Mouse (Mus musculus) limb, embryonic 10.5 days (tissue): ENCODE results near the gene Clstn1. TPM values are rescaled to one million over a fixed set of nuclear protein-coding genes. Genes with fewer than 3 reads are reported as not detected.
A peak's percentile ranks its signal among the peaks of the same experiment; 100 is the strongest.
"Not testable (repeated sequence)": the region's sequence is repeated elsewhere in the genome, so short reads cannot be mapped to it uniquely, and the experiment has no call there.

Source experiments
- DNase-seq: peaks from one replicate; pipeline ENCODE4 v3.0.0-alpha.2; 2017; ENCODE audit warnings: low spot score
- H3K27ac ChIP-seq: fragments of 300-500 bp; sonication (generic); 2 replicates; pipeline ENCODE4 v1.5.1; 2016; ENCODE audit warnings: mild to moderate bottlenecking
- H3K27me3 ChIP-seq: fragments of 300-500 bp; sonication (generic); 2 replicates; pipeline ENCODE4 v1.6.1; 2016; ENCODE audit warnings: low read depth, mild to moderate bottlenecking; ENCODE audit not compliant: poor library complexity, severe bottlenecking
- H3K36me3 ChIP-seq: fragments of 300-500 bp; sonication (generic); 2 replicates; pipeline ENCODE4 v1.6.1; 2016; ENCODE audit warnings: mild to moderate bottlenecking, moderate library complexity
- H3K4me1 ChIP-seq: fragments of 300-500 bp; sonication (generic); 2 replicates; pipeline ENCODE4 v1.6.1; 2016
- H3K4me3 ChIP-seq: fragments of 300-500 bp; sonication (generic); 2 replicates; pipeline ENCODE4 v1.5.1; 2016; ENCODE audit warnings: mild to moderate bottlenecking, moderate library complexity
- H3K9me3 ChIP-seq: fragments of 300-500 bp; sonication (generic); replicated peaks from 2 replicates; pipeline ENCODE4 v1.6.1; 2016; ENCODE audit warnings: mild to moderate bottlenecking
- WGBS: fragments of 180-500 bp; shearing (Covaris S2); methylation state at CpG from one replicate; pipeline ENCODE4 v1.1.7; 2016; 5-methylcytosine and 5-hydroxymethylcytosine counted together
- polyA plus RNA-seq: library from polyadenylated mRNA; unstranded; fragments of >200 nt; fragmentation: Nextera tagmentation; extraction: Ambion mirVana; gene quantifications from 2 replicates; pipeline ENCODE4 v1.2.1, GENCODE M21; 2016

Clstn1 gene
- polyA plus RNA-seq, 1 experiment from 2014 or later, result 41.2 TPM

GRCm38 (mm10) chr4:149609256-149610025 is 23.2 kb downstream of the Clstn1 start:
- H3K9me3 ChIP-seq, result no peaks in the 10 kb centered on the region
- H3K27ac ChIP-seq, result no peak overlapping the region
- H3K27me3 ChIP-seq, result no peaks in the 10 kb centered on the region
- peaks cover 39% of the 10 kb centered on the region for H3K4me1 ChIP-seq
- WGBS, result 78% methylated on average over 8 of the region's 8 CpGs
- no peak overlapping the region for H3K4me3 ChIP-seq
- DNase-seq, result no peak
- peaks cover 2% of the 10 kb centered on the region for H3K36me3 ChIP-seq

- Histone ChIP-seq H3K27ac (no peak overlapping the region), H3K9me3 (no peaks in the 10 kb centered on the region), H3K4me3 (no peak overlapping the region), H3K4me1 (peaks cover 33% of the 10 kb centered on the region), H3K27me3 (no peaks in the 10 kb centered on the region), H3K36me3 (peaks cover 20% of the 10 kb centered on the region)
- 56% methylated on average over 10 of the region's 10 CpGs for WGBS
- DNase-seq, result peak; percentile 73
These were observed 25.2 kb downstream of the Clstn1 start for GRCm38 (mm10) chr4:149611376-149612044.

- 81% methylated on average over 6 of the region's 6 CpGs for WGBS
- not testable (repeated sequence) for H3K4me3 ChIP-seq, H3K9me3 ChIP-seq, H3K27ac ChIP-seq, DNase-seq, H3K27me3 ChIP-seq
- Histone ChIP-seq H3K4me1 (peaks cover 14% of the 10 kb centered on the region), H3K36me3 (peaks cover 20% of the 10 kb centered on the region)
These were observed 27.2 kb downstream of the Clstn1 start for GRCm38 (mm10) chr4:149613497-149613896.

GRCm38 (mm10) chr4:149614869-149615268 is 28.6 kb downstream of the Clstn1 start:
- DNase-seq, result no peak
- Histone ChIP-seq H3K4me1 (peaks cover 8% of the 10 kb centered on the region; the same call in 1 of the 2 replicates), H3K36me3 (peaks cover 25% of the 10 kb centered on the region), H3K9me3 (no peaks in the 10 kb centered on the region), H3K27me3 (no peaks in the 10 kb centered on the region), H3K4me3 (no peak overlapping the region), H3K27ac (no peak overlapping the region)
- over 99% methylated on average over 3 of the region's 3 CpGs for WGBS

- not testable (repeated sequence) for H3K27ac ChIP-seq
These were observed 30.7 kb downstream of the Clstn1 start for GRCm38 (mm10) chr4:149616999-149617398.

DNA sequence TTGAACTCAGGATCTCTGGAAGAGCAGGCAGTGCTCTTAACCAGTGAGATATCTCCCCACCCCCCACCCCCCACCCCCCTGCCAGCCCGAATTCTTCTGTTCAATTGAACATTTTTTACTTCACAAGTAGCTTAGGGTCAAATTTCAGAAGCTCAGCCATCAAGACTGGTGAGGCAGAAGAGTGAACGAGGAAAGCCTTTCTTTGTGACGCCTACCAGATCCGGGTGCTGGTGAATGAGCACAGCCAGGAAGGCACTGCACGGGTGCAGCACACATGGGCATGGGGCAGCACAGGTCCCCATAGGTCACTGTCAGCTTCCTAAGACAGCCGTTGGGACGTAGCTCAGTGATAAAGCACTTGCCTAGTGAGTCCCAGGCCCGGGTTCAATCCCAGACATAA is 33.7 kb downstream of the Clstn1 start:
- Histone ChIP-seq H3K36me3 (peaks cover 27% of the 10 kb centered on the region), H3K4me3 (no peak overlapping the region), H3K27ac (no peak overlapping the region), H3K4me1 (peaks cover 4% of the 10 kb centered on the region; the same call in 1 of the 2 replicates), H3K27me3 (no peaks in the 10 kb centered on the region), H3K9me3 (no peaks in the 10 kb centered on the region)
- 41% methylated on average over 8 of the region's 8 CpGs for WGBS
- no peak for DNase-seq

More at GRCm38 (mm10) chr4:149616999-149617398, 30.7 kb downstream of the Clstn1 start:
- H3K4me3 ChIP-seq, H3K27me3 ChIP-seq, DNase-seq, H3K9me3 ChIP-seq: not testable (repeated sequence)
- Histone ChIP-seq H3K4me1 (peaks cover 11% of the 10 kb centered on the region; the same call in 1 of the 2 replicates), H3K36me3 (peaks cover 25% of the 10 kb centered on the region)
- WGBS, result 82% methylated on average over 3 of the region's 3 CpGs

DNA sequence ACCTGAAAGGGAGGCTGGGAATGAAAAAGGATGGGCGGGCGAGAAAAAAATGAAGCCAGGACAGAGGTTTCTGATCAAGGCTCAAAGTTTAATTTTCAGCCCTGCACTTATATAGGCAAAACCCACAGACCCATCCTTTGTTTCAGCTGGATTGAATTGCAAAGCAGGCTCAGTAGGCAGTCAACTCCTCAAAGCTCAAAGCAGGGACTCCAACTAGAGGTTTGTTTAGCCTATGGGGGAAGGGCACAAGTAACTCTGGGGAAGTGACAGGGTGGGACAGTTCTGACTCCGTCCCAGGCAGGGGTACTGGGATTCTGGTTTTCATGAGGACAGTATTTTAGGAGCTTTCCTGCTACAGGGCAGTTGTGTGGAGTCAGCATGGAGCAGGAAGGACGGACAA is 35.0 kb downstream of the Clstn1 start:
- Histone ChIP-seq H3K9me3 (no peaks in the 10 kb centered on the region), H3K36me3 (peaks cover 14% of the 10 kb centered on the region), H3K27ac (no peak overlapping the region), H3K4me3 (no peak overlapping the region), H3K27me3 (no peaks in the 10 kb centered on the region), H3K4me1 (peaks cover 4% of the 10 kb centered on the region; the same call in 1 of the 2 replicates)
- WGBS, result 65% methylated on average over 4 of the region's 4 CpGs
- DNase-seq, result no peak

DNA sequence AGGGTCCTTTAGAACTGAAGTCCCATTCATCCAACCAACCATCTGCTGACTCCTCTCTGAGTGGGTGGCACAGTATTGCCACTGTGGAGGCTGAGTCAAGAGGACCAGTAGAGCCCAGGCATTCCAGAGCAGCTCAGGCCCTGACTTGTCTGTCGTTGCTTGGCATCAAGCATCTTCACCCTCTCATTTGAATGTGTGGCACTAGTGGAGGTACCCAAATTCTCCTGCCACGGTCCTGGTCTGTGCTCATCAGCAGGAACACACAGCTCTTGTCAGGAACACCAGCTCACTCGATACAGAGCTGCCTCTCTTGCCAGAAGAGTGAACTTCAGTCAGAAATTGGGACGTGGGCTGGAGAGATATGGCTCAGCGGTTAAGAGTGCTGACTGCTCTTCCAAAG is 37.4 kb downstream of the Clstn1 start:
- H3K27me3 ChIP-seq, result no peaks in the 10 kb centered on the region
- no peak overlapping the region for H3K27ac ChIP-seq
- peaks cover 25% of the 10 kb centered on the region for H3K36me3 ChIP-seq
- no peaks in the 10 kb centered on the region for H3K9me3 ChIP-seq
- no peak overlapping the region for H3K4me3 ChIP-seq
- 90% methylated on average over 5 of the region's 5 CpGs for WGBS
- no peak for DNase-seq
- peaks cover 4% of the 10 kb centered on the region; the same call in 1 of the 2 replicates for H3K4me1 ChIP-seq

DNA sequence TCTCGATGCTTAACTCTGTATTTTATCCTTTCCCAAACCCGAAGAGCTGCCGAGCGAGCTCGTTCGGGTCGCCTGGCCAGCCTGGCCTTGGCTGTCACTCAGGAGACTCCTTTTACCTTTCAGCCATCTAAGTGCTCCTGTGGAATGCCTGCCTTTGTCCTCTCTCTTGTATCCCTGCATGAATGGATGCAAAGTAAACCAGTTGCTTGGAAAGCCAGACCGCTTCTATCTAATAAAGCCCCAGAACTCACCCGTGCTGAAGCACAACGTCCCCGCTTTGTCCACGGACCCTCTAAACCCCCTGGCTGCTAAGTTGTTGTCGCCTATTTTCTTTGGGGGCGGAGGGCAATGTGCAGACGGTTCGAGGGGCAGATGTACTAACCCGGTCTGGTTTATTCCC is 40.5 kb downstream of the Clstn1 start:
- no peak for DNase-seq
- WGBS, result 91% methylated on average over 17 of the region's 17 CpGs
- Histone ChIP-seq H3K4me3 (no peak overlapping the region), H3K27me3 (no peaks in the 10 kb centered on the region), H3K27ac (no peak overlapping the region), H3K4me1 (no peaks in the 10 kb centered on the region), H3K36me3 (peaks cover 47% of the 10 kb centered on the region), H3K9me3 (no peaks in the 10 kb centered on the region)

GRCm38 (mm10) chr4:149628372-149628771 is 42.1 kb downstream of the Clstn1 start:
- no peaks in the 10 kb centered on the region for H3K9me3 ChIP-seq
- peak; percentile 53 for DNase-seq
- 77% methylated on average over 10 of the region's 10 CpGs for WGBS
- no peak overlapping the region for H3K27ac ChIP-seq
- no peaks in the 10 kb centered on the region for H3K4me1 ChIP-seq
- no peak overlapping the region for H3K4me3 ChIP-seq
- H3K36me3 ChIP-seq, result peaks cover 54% of the 10 kb centered on the region
- no peaks in the 10 kb centered on the region for H3K27me3 ChIP-seq

GRCm38 (mm10) chr4:149628810-149629209 is 42.5 kb downstream of the Clstn1 start:
- H3K4me3 ChIP-seq, result no peak overlapping the region
- no peak overlapping the region for H3K27ac ChIP-seq
- DNase-seq, result no peak
- no peaks in the 10 kb centered on the region for H3K4me1 ChIP-seq
- H3K27me3 ChIP-seq, result no peaks in the 10 kb centered on the region
- WGBS, result 96% methylated on average over 9 of the region's 9 CpGs
- no peaks in the 10 kb centered on the region for H3K9me3 ChIP-seq
- H3K36me3 ChIP-seq, result peaks cover 59% of the 10 kb centered on the region

GRCm38 (mm10) chr4:149632670-149633307 is 46.5 kb downstream of the Clstn1 start:
- no peak overlapping the region for H3K4me3 ChIP-seq
- no peaks in the 10 kb centered on the region for H3K27me3 ChIP-seq
- WGBS, result 90% methylated on average over 9 of the region's 9 CpGs
- H3K36me3 ChIP-seq, result peaks cover 87% of the 10 kb centered on the region
- no peak for DNase-seq
- H3K4me1 ChIP-seq, result no peaks in the 10 kb centered on the region
- H3K9me3 ChIP-seq, result no peaks in the 10 kb centered on the region
- no peak overlapping the region for H3K27ac ChIP-seq

GRCm38 (mm10) chr4:149634157-149634556 is 47.9 kb downstream of the Clstn1 start:
- no peaks in the 10 kb centered on the region for H3K9me3 ChIP-seq
- peaks cover 91% of the 10 kb centered on the region for H3K36me3 ChIP-seq
- no peak overlapping the region for H3K27ac ChIP-seq
- no peak for DNase-seq
- no peak overlapping the region for H3K4me3 ChIP-seq
- WGBS, result 71% methylated on average over 1 of the region's 1 CpGs
- no peaks in the 10 kb centered on the region for H3K27me3 ChIP-seq
- no peaks in the 10 kb centered on the region for H3K4me1 ChIP-seq
